Mouse (Mus musculus) myocyte (in vitro differentiated cells): Measurements from ENCODE around the gene Wdr95. TPM values are rescaled to one million over a fixed set of nuclear protein-coding genes. Genes with fewer than 3 reads are reported as not detected.
A peak's percentile ranks its signal among the peaks of the same experiment; 100 is the strongest.

Source experiments
- H3K27me3 ChIP-seq: one replicate; pipeline ENCODE4 v1.6.1; 2011; ENCODE audit not compliant: control insufficient read depth, insufficient read depth, insufficient read length
- H3K36me3 ChIP-seq: one replicate; pipeline ENCODE4 v1.6.1; 2011; ENCODE audit not compliant: control insufficient read depth, insufficient read depth
- H3K4me2 ChIP-seq: one replicate; pipeline ENCODE4 v1.6.1; 2011; ENCODE audit warnings: low read depth, control low read depth
- H3K4me3 ChIP-seq: one replicate; pipeline ENCODE4 v1.5.1; 2011; ENCODE audit warnings: mild to moderate bottlenecking, control low read depth, moderate library complexity
- H3K79me2 ChIP-seq: one replicate; pipeline ENCODE4 v1.6.1; 2011; ENCODE audit not compliant: control insufficient read depth, insufficient read depth
- H3ac ChIP-seq: one replicate; pipeline ENCODE4 v1.6.1; 2011; ENCODE audit not compliant: control insufficient read depth, insufficient read length
- CEBPB ChIP-seq: IDR thresholded peaks from 2 replicates; pipeline ENCODE4 v1.6.1; 2011; ENCODE audit warnings: mild to moderate bottlenecking, moderate library complexity; ENCODE audit not compliant: poor library complexity, insufficient read depth, severe bottlenecking
- E2F4 ChIP-seq: IDR thresholded peaks from one replicate; pipeline ENCODE4 v1.6.1; 2011; ENCODE audit warnings: mild to moderate bottlenecking, control low read depth, moderate library complexity; ENCODE audit not compliant: insufficient read depth
- MAX ChIP-seq: IDR thresholded peaks from one replicate; pipeline ENCODE4 v1.6.1; 2011; ENCODE audit warnings: low read depth, mild to moderate bottlenecking, control low read depth
- MYOD1 ChIP-seq, 3 experiments: IDR thresholded peaks; one replicate each; pipeline ENCODE4 v1.6.1; 2011; ENCODE audit warnings: control low read depth in 2 of 3, low read depth in 2 of 3, mild to moderate bottlenecking in 2 of 3, moderate library complexity in 1 of 3; ENCODE audit not compliant: insufficient read length in 2 of 3, control insufficient read depth in 1 of 3
- MYOG ChIP-seq, 3 experiments: IDR thresholded peaks; one replicate each; pipeline ENCODE4 v1.6.1; 2011; ENCODE audit warnings: control low read depth in 2 of 3, low read depth in 2 of 3, mild to moderate bottlenecking in 2 of 3; ENCODE audit not compliant: insufficient read length in 2 of 3, control insufficient read depth in 1 of 3, insufficient read depth in 1 of 3
- POLR2A ChIP-seq: IDR thresholded peaks from one replicate; pipeline ENCODE4 v1.6.1; 2011; ENCODE audit warnings: low read depth, mild to moderate bottlenecking, control low read depth, moderate library complexity; ENCODE audit not compliant: insufficient read length
- POLR2AphosphoS2 ChIP-seq: IDR thresholded peaks from one replicate; pipeline ENCODE4 v1.6.1; 2011; ENCODE audit warnings: low read depth, control low read depth; ENCODE audit not compliant: insufficient read length
- REST ChIP-seq: IDR thresholded peaks from one replicate; pipeline ENCODE4 v1.6.1; 2011; ENCODE audit warnings: mild to moderate bottlenecking, control low read depth, moderate library complexity; ENCODE audit not compliant: insufficient read depth, insufficient read length
- SRF ChIP-seq: IDR thresholded peaks from one replicate; pipeline ENCODE4 v1.6.1; 2011; ENCODE audit warnings: low read depth; ENCODE audit not compliant: control insufficient read depth, insufficient read length
- TCF12 ChIP-seq: IDR thresholded peaks from one replicate; pipeline ENCODE4 v1.6.1; 2011; ENCODE audit warnings: mild to moderate bottlenecking, control low read depth; ENCODE audit not compliant: poor library complexity, insufficient read depth, severe bottlenecking
- TCF3 ChIP-seq: IDR thresholded peaks from one replicate; pipeline ENCODE4 v1.6.1; 2011; ENCODE audit warnings: low read depth, control low read depth; ENCODE audit not compliant: insufficient read length
- USF1 ChIP-seq: IDR thresholded peaks from one replicate; pipeline ENCODE4 v1.6.1; 2011; ENCODE audit warnings: low read depth, mild to moderate bottlenecking, control low read depth, moderate library complexity
- polyA plus RNA-seq: library from polyadenylated mRNA; unstranded; fragments of >200 nt; fragmentation: generic; extraction: Trizol; gene quantifications from one replicate; pipeline ENCODE4 v1.2.1, GENCODE M21; 2012; ENCODE audit warnings: missing spikeins

The Wdr95 gene
- polyA plus RNA-seq, result 0.07 TPM

DNA sequence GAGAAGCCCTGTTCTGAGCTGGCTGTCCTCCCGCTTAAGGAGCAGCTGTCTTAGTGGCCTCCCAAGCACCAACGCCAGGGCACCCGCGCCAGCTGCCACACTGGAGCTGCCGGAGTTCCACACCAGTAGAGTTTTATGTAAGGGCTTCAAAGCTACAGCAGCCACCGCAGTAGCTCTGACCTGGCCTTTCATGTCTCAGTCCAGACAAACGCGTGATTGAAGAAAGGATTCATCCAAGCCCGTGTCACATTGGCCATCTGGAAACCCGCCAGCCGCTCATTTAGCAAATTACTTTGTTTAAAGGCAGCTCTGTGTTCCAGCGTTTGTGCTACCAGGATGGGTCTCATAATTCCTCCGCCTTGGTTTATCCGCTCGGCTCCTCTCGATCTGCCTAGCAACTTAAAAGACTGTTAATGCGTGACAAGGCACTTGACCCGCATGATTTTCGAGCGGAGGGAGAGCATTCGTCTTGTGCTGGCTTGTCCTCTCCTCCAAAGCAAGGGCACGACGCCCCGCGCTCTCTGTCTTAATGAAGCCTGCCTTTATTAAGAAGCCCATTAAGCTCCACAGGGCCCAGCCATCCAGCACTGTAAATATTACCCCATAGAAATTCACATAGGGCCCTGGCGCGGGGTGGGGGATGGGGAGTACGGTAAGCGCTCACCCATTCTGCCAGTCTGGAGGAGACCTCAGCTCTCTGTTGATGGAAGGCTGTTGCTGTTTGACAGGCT lies at the start of gene Wdr95:
Gene Wdr95, plus strand, starts transcription at position 681 of the 731 bp plus-strand sequence.
- Histone ChIP-seq H3ac (no peak within 1 kb of the TSS), H3K4me3 (no peak within 1 kb of the TSS), H3K27me3 (no peaks in the 10 kb centered on the region), H3K4me2 (no peak within 1 kb of the TSS), H3K79me2 (no peaks in the 10 kb centered on the region), H3K36me3 (no peaks in the 10 kb centered on the region)
- TF ChIP-seq E2F4, result no peak
- no peak for TF ChIP-seq TCF3
- TF ChIP-seq REST, result no peak
- peak in 2 of 3 experiments; percentile 37 to 57 for TF ChIP-seq MYOG (IDR thresholded peaks at IDR 0.05; ENCODE audit: control insufficient read depth in 1 of 3, insufficient read depth in 1 of 3, insufficient read length in 2 of 3, low read depth in 2 of 3)
- no peak for TF ChIP-seq POLR2A
- TF ChIP-seq POLR2AphosphoS2, result no peak
- peak in 2 of 3 experiments; percentile 30 to 44 for TF ChIP-seq MYOD1 (IDR thresholded peaks at IDR 0.05; ENCODE audit: control insufficient read depth in 1 of 3, insufficient read length in 2 of 3, low read depth in 2 of 3)
- no peak for TF ChIP-seq CEBPB
- no peak for TF ChIP-seq MAX
- TF ChIP-seq SRF, result no peak

- Histone ChIP-seq H3K36me3 (no peaks in the 10 kb centered on the region), H3ac (no peak overlapping the region), H3K4me3 (no peak overlapping the region), H3K27me3 (no peaks in the 10 kb centered on the region), H3K79me2 (no peaks in the 10 kb centered on the region), H3K4me2 (no peak overlapping the region)
- no peak for TF ChIP-seq REST
- no peak for TF ChIP-seq MYOG (IDR thresholded peaks at IDR 0.05; ENCODE audit: control insufficient read depth in 1 of 3, insufficient read depth in 1 of 3, insufficient read length in 2 of 3, low read depth in 2 of 3)
- TF ChIP-seq MYOD1 (IDR thresholded peaks at IDR 0.05; ENCODE audit: control insufficient read depth in 1 of 3, insufficient read length in 2 of 3, low read depth in 2 of 3), result no peak
- TF ChIP-seq E2F4, result no peak
- no peak for TF ChIP-seq SRF
- no peak for TF ChIP-seq TCF3
- TF ChIP-seq USF1, result no peak
- TF ChIP-seq MAX, result no peak
- no peak for TF ChIP-seq TCF12
- no peak for TF ChIP-seq POLR2AphosphoS2
- TF ChIP-seq CEBPB, result no peak
- TF ChIP-seq POLR2A, result no peak
Observed at GRCm38 (mm10) chr5:149481920-149482319, 46.6 kb upstream of the Wdr95 start.

GRCm38 (mm10) chr5:149483321-149484052 lies 45.0 kb upstream of the Wdr95 start:
- no peak overlapping the region for H3K4me3 ChIP-seq
- TF ChIP-seq REST (no peak), MYOG (IDR thresholded peaks at IDR 0.05; ENCODE audit: control insufficient read depth in 1 of 3, insufficient read depth in 1 of 3, insufficient read length in 2 of 3, low read depth in 2 of 3) (no peak)

DNA sequence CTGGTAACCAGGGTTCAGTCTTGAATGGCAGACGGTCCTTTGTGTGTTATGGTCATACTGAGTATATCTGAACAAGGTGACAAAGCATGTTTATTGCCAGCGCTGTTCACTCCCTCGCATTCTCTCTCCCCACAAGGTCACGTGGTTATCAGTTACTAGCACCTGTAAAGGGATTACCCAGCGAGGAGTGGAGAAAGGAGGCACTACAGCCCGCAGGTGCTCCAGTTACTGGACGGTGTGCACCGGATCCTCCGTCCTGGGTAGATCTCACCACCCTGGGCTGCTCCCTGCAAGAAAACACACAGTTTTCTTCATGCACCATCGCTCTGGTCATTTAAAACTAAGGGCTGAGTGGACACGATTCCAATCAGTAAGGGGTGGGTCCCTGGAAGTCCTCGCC lies 44.2 kb upstream of the Wdr95 start:
- no peak for TF ChIP-seq POLR2AphosphoS2
- no peak for TF ChIP-seq MAX
- TF ChIP-seq MYOG (IDR thresholded peaks at IDR 0.05; ENCODE audit: control insufficient read depth in 1 of 3, insufficient read depth in 1 of 3, insufficient read length in 2 of 3, low read depth in 2 of 3), result no peak
- TF ChIP-seq TCF3, result no peak
- TF ChIP-seq CEBPB, result no peak
- TF ChIP-seq TCF12, result no peak
- TF ChIP-seq POLR2A, result no peak
- no peak for TF ChIP-seq E2F4
- no peak for TF ChIP-seq MYOD1 (IDR thresholded peaks at IDR 0.05; ENCODE audit: control insufficient read depth in 1 of 3, insufficient read length in 2 of 3, low read depth in 2 of 3)
- TF ChIP-seq SRF, result no peak
- TF ChIP-seq USF1, result no peak
- TF ChIP-seq REST, result no peak
- H3K79me2 ChIP-seq, result no peaks in the 10 kb centered on the region
- H3K4me2 ChIP-seq, result no peak overlapping the region
- no peaks in the 10 kb centered on the region for H3K36me3 ChIP-seq
- no peak overlapping the region for H3ac ChIP-seq
- H3K4me3 ChIP-seq, result no peak overlapping the region
- no peaks in the 10 kb centered on the region for H3K27me3 ChIP-seq

More at GRCm38 (mm10) chr5:149483321-149484052, 45.0 kb upstream of the Wdr95 start:
- Histone ChIP-seq H3ac (no peak overlapping the region), H3K36me3 (no peaks in the 10 kb centered on the region), H3K27me3 (no peaks in the 10 kb centered on the region), H3K79me2 (no peaks in the 10 kb centered on the region), H3K4me2 (no peak overlapping the region)

DNA sequence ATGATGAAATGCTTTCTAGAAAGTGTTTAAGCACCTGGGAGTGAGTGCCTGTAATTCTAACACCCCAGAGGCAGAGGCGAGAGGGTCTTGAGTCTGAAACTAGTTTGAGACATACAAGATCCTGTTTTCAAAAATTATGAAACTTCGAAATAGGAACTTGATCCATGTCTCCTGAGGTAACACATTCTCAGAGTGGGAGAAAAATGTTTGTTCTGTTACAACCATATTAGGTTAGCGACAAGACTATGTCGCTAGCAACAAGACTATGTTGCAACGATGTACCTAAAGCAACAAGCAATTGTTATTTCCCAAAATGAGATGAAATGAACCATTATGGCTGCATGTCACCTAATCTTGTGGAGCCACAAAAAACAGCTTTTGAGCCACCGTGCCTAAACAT lies 43.0 kb upstream of the Wdr95 start:
- H3K4me3 ChIP-seq, result no peak overlapping the region
- no peaks in the 10 kb centered on the region for H3K36me3 ChIP-seq
- H3K4me2 ChIP-seq, result no peak overlapping the region
- no peaks in the 10 kb centered on the region for H3K27me3 ChIP-seq
- no peaks in the 10 kb centered on the region for H3K79me2 ChIP-seq
- TF ChIP-seq REST (no peak), MAX (no peak), MYOG (IDR thresholded peaks at IDR 0.05; ENCODE audit: control insufficient read depth in 1 of 3, insufficient read depth in 1 of 3, insufficient read length in 2 of 3, low read depth in 2 of 3) (no peak), POLR2A (no peak), CEBPB (no peak), MYOD1 (IDR thresholded peaks at IDR 0.05; ENCODE audit: control insufficient read depth in 1 of 3, insufficient read length in 2 of 3, low read depth in 2 of 3) (no peak), POLR2AphosphoS2 (no peak), TCF3 (no peak), TCF12 (no peak), SRF (no peak), E2F4 (no peak), USF1 (no peak)
- no peak overlapping the region for H3ac ChIP-seq
